Mouse (Mus musculus) lung, adult 2 months (tissue): Measurements from ENCODE around the gene Pnpo. TPM values are rescaled to one million over a fixed set of nuclear protein-coding genes. Genes with fewer than 3 reads are reported as not detected.

Source experiments
- DNase-seq: peaks from one replicate; pipeline ENCODE4 v3.0.0; 2022
- H3K4me1 ChIP-seq: fragments of 200-500 bp; 2 replicates; pipeline ENCODE4 v1.6.1; 2011; ENCODE audit warnings: low read length; ENCODE audit not compliant: control insufficient read depth, insufficient read depth
- H3K4me3 ChIP-seq: fragments of 200-500 bp; replicated peaks from 2 replicates; pipeline ENCODE3; 2011; ENCODE audit warnings: low read depth, mild to moderate bottlenecking, control low read depth, low read length; ENCODE audit errors: extremely low read depth
- CTCF ChIP-seq: fragments of 200-500 bp; IDR thresholded peaks from 2 replicates; pipeline ENCODE4 v1.5.1; 2011; ENCODE audit warnings: mild to moderate bottlenecking, low read length, control low read depth; ENCODE audit not compliant: insufficient read depth
- POLR2A ChIP-seq: fragments of 200-500 bp; IDR thresholded peaks from 2 replicates; pipeline ENCODE4 v1.6.1; 2011; ENCODE audit warnings: low read depth, mild to moderate bottlenecking, control low read depth, low read length, borderline replicate concordance; ENCODE audit errors: extremely low read depth
- WGBS: fragments of 180-500 bp; shearing (Covaris S2); methylation state at CpG from one replicate; pipeline ENCODE4 v1.1.7; 2018; 5-methylcytosine and 5-hydroxymethylcytosine counted together
- polyA plus RNA-seq: library from polyadenylated mRNA; depleted of rRNA; stranded (reverse); fragments of >200 nt; gene quantifications from 2 replicates; pipeline ENCODE4 v1.2.3, GENCODE M21; 2012

Pnpo gene
- polyA plus RNA-seq, 1 experiment, result 24.0 TPM

DNA sequence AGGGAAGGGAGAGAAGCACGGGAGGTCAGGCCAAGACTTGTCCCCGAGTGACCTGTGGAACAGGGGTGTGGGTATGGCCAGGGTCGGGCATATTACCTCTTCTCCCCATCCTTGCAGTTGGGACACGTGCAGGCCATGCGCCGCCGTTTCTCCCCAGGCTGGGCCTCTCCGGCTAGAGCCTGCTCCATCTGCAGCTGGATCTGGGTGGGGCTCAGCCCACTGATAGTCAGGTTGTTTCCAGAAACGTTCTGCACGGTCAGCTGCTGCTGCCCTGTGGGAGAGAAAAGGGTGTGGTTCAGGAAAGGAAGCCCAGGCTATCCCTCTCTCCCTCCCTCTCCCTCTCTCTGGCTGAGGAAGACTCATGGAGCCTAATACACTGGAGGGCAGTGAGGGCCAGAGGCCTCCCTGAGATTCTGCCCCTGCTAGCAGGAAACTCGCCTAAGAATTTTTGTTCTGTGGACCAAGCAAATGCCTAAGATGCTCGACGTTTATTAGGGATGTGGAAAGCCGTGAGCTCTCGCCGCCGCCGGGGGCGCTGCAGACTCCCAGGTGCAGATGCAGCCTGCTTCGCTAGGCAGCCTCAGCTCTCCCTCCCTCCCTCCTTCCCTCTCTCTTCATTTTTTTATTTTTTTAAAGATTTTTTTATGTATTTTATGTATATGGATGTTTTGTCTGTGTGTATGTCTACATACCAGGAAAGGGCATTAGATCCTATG is 12.4 kb upstream of the Pnpo start:
- TF ChIP-seq CTCF, result peak; percentile 29; the same call in 1 of the 2 replicates
- TF ChIP-seq POLR2A, result no peak
- WGBS, result 64% methylated on average over 20 of the region's 20 CpGs
- Histone ChIP-seq H3K4me3 (no peak overlapping the region), H3K4me1 (no peaks in the 10 kb centered on the region)
- DNase-seq, result no peak

DNA sequence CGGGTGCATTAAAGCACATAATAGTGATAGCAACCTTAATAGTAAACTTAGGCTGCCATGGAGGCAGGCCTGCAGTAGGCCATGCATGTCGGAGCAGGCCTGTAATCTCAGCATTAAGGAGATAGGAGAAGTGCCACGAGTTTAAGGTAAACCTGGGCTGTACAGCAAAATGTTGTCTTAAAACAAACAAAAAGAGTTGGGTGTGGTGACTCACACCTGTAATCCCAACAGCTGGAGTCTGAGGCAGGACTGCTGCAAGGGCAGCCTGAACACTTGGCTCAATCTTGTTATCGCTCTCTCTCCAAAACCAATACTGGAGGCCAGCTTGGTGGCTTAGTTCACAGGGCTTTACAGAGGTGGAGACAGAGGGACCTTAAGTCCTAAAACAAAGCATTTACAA is 11.3 kb upstream of the Pnpo start:
- no peak for DNase-seq
- 82% methylated on average over 4 of the region's 4 CpGs for WGBS
- no peaks in the 10 kb centered on the region for H3K4me1 ChIP-seq
- no peak for TF ChIP-seq CTCF
- no peak for TF ChIP-seq POLR2A
- no peak overlapping the region for H3K4me3 ChIP-seq

DNA sequence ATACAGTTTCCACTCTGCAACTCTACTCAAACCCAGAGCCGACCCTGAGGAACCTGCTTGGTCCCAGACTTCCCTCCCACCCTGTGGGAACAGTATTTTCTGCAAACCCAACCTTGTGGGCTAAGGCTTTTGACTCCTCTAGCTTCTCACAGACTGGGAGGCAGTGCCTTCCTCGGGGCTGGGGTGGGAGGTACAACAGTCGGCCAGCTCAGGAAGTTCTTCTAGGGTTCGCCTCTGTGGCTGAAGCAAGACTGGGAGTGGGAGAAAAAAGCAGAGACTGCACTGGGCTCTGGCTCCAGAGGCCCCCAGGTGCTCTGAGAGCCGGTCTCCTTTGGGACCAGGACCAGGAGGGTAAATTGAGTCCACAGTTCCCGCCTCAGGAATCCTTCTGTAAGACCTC is 9.1 kb upstream of the Pnpo start:
- H3K4me1 ChIP-seq, result no peaks in the 10 kb centered on the region
- WGBS, result 64% methylated on average over 6 of the region's 6 CpGs
- no peak overlapping the region for H3K4me3 ChIP-seq
- no peak for DNase-seq
- TF ChIP-seq POLR2A (no peak), CTCF (no peak)

DNA sequence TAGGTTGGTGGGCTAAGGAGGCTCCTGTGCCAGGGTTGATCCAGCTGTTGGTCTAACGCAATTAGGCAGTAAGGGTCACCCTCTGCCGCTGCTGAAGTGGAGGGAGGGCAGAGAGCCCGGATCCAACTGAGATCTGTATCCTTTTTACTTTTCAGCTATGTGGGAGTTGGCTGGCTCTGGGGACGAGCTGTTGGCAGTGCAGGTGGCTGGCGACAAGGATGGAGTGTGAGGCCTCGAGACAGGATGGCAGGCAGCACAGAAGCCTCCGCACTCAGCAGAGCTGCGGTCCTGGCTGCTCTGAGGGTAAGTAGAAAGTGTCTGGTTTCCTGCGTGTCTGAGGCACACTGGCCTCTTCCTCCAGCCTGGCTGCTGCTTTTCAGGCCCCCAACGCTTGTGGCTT is 8.6 kb upstream of the Pnpo start:
- no peak for TF ChIP-seq CTCF
- no peak for TF ChIP-seq POLR2A
- 72% methylated on average over 10 of the region's 10 CpGs for WGBS
- Histone ChIP-seq H3K4me1 (no peaks in the 10 kb centered on the region), H3K4me3 (no peak overlapping the region)
- no peak for DNase-seq

DNA sequence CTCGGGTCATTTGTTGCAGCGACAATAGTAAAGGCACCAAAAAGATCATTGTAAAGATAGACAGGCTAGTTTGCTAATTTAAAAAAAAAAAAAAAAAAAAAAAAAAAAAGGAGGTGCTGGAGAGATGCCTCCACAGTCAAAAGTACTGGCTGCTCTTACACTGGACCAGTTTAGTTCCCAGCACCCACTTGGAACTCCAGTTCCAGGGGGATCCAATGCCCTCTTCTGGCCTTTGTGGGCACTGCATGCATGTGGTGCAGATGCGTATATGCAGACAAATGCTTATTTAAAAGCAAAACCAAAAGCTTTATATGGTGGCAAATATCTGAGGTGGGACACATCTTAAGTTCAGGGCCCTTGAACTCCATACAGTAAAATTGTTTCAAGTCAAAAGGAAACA is 7.0 kb upstream of the Pnpo start:
- TF ChIP-seq POLR2A, result no peak
- peak; percentile 42 for TF ChIP-seq CTCF
- no peaks in the 10 kb centered on the region for H3K4me1 ChIP-seq
- WGBS, result 97% methylated on average over 3 of the region's 3 CpGs
- DNase-seq, result no peak
- no peak overlapping the region for H3K4me3 ChIP-seq

DNA sequence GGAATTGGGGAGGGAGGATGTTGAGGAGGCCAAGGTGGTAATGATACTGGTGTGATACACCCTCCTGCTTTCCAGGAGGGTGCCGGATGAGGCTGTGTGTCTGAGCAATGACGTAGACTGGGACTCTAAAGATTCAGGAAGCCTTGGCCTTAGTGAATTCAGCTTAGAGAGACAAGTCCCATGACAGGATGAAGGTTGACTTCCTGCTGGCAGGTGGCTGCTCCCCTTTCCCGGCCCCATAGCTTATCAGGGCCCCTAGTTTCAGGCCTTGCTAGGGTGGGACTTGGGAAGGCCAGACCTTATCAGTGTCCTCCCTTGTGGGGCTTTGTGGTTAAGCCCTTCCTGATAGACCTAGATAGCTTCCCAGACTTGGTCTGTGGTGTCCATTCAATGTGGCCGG is 4.1 kb upstream of the Pnpo start:
- TF ChIP-seq POLR2A (no peak), CTCF (no peak)
- WGBS, result 85% methylated on average over 4 of the region's 4 CpGs
- Histone ChIP-seq H3K4me3 (no peak overlapping the region), H3K4me1 (peaks cover 6% of the 10 kb centered on the region)
- DNase-seq, result no peak

DNA sequence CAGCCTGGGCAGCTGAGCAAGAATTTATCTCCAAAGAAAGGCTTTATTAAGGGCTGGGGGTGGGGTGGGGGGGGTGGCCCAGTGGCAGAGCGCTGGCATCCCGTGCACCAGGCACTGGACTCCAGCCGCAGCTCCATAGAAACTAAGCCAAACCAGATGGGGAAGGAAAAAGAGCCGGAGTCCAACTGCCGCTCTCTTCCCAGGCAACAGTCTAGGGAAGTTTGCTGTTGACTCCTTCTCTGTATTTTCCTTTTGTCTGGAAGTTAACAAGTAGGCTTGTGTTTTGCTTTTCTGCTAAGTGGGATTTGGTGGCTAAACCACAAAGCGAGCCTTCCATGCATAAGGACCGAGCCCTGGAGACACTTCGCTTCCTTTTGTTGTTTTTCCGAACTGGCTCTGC is 2.7 kb upstream of the Pnpo start:
- Histone ChIP-seq H3K4me1 (peaks cover 6% of the 10 kb centered on the region), H3K4me3 (no peak overlapping the region)
- WGBS, result 88% methylated on average over 9 of the region's 9 CpGs
- TF ChIP-seq POLR2A (no peak), CTCF (no peak)
- DNase-seq, result no peak

DNA sequence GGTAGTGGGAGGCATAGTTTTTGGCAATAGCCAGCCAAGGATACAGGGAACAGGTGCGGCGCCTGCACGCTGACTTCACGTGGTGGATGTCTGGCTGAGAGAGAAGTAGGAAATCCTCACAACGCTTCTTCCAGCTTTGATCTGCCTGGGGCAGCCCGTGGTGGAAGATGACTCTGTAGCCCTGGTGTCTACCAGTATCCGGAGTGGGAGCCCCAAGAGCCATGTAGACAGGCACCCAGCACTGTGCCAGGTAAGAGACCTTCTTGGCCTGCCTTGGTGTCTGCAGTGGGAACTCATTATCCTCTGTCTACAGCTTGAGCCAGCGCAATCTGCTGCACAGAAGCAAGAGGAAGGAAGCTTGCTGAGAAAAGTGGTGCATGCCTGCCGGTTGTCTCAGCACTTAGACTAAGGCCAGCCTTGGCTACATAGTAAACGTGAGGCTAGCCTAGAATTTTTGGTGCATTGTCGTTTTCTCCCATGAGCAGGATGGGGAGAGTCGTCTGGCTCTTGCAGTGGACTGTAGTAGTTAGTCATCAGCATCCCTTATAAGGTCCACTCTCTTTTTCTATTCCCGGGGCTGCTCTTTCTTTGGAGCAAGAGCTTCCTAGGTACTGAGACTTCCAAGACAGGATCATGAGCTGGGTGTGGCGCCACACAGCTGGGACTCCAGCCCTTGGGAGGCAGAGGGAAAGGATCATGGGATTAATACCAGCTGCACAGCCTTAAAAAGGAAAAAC is 1.2 kb upstream of the Pnpo start:
- WGBS, result 62% methylated on average over 14 of the region's 14 CpGs
- Histone ChIP-seq H3K4me1 (peaks cover 6% of the 10 kb centered on the region), H3K4me3 (no peak overlapping the region)
- no peak for DNase-seq
- TF ChIP-seq POLR2A (no peak), CTCF (no peak)

DNA sequence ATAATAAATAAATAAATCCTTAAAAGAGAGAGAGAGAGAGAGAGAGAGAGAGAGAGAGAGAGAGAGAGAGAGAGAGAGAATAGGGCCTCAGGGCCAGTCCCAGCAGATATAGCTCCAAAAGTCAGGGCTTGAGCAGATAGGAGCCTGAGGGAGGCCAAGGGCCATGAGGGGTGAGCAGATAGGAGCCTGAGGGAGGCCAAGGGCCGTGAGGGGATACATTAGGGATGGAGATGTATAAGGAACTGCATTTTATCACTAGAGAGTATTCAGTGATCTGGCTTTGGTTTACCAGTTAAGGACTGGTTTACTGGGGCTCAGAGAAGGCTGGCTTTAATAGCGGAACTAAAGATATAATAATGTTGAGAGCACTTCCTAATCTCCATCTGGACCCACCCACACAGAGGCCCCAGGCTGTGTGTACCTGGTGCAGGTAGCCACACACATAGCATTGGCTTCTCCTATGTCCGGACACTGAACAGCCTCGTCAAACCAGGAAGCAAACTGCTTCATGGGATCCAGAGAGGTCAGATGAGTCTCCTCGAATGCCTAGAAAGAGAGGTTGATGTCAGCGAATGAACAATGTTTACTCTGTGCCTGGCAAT is 1.7 kb downstream of the Pnpo start:
- Histone ChIP-seq H3K4me3 (no peak overlapping the region), H3K4me1 (peaks cover 7% of the 10 kb centered on the region)
- DNase-seq, result no peak
- WGBS, result 66% methylated on average over 6 of the region's 6 CpGs
- TF ChIP-seq CTCF (no peak), POLR2A (no peak)
